Mouse (Mus musculus): ENCODE data around the gene Crtc3. TPM values are rescaled to one million over a fixed set of nuclear protein-coding genes. Genes with fewer than 3 reads are reported as not detected.

Crtc3 gene
- total RNA-seq, 1 experiment: 2.4 TPM

DNA sequence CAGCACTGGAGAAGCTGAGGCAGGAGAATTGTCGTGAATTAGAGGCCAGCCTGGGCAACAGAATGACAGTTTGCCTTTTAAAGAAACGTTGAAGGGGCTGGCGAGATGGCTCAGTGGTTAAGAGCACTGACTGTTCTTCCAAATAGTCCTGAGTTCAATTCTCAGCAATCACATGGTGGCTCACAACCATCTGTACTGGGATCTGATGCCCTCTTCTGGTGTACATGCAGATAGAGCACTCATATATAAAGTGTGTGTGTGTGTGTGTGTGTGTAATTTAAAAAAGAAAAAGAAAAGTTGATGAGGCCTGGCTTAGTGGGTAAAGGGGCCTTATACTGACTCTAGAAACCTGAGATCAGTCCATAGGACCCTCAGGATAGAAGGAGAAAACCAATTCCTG lies 133.5 kb downstream of the Crtc3 start:
- H3K4me1 ChIP-seq (ENCODE audit: control insufficient read depth in 2 of 2, insufficient read depth in 2 of 2, low read length in 2 of 2, poor library complexity in 1 of 2): peaks cover 0 to 2% of the 10 kb centered on the region in 2 experiments; a peak in 2 of 4 replicates
- no peak for DNase-seq (ENCODE audit: low read depth, low spot score)
- H3K27ac ChIP-seq (ENCODE audit: insufficient read depth, low read depth, low read length, poor library complexity, severe bottlenecking): no peak overlapping the region
- no peak overlapping the region for H3K4me3 ChIP-seq (ENCODE audit: insufficient read depth in 1 of 2, low read depth in 1 of 2, low read length in 2 of 2, poor library complexity in 1 of 2, severe bottlenecking in 1 of 2)
- TF ChIP-seq ZC3H11A (IDR thresholded peaks at IDR 0.05; ENCODE audit: borderline replicate concordance, low read depth, low read length) (no peak), MAFK (IDR thresholded peaks at IDR 0.05; ENCODE audit: insufficient read depth, low read depth, low read length) (no peak), ZNF384 (IDR thresholded peaks at IDR 0.05; ENCODE audit: low read depth, low read length) (no peak), CHD2 (IDR thresholded peaks at IDR 0.05; ENCODE audit: low read depth, low read length) (no peak), HCFC1 (IDR thresholded peaks at IDR 0.05; ENCODE audit: borderline replicate concordance, insufficient read depth, low read length) (no peak)
- H3K36me3 ChIP-seq (ENCODE audit: control insufficient read depth, insufficient read depth, low read length, poor library complexity, severe bottlenecking): no peaks in the 10 kb centered on the region
- H3K9me3 ChIP-seq (ENCODE audit: control insufficient read depth, insufficient read depth, low read depth, low read length): no peaks in the 10 kb centered on the region
- in situ Hi-C loops (cut with MboI; ENCODE audit: low sequenced_read_pairs in 2 of 2, unreplicated experiment in 2 of 2): no loop called here
- no peak overlapping the region for H3K9ac ChIP-seq (ENCODE audit: insufficient read depth, low read depth, low read length, poor library complexity, severe bottlenecking)

DNA sequence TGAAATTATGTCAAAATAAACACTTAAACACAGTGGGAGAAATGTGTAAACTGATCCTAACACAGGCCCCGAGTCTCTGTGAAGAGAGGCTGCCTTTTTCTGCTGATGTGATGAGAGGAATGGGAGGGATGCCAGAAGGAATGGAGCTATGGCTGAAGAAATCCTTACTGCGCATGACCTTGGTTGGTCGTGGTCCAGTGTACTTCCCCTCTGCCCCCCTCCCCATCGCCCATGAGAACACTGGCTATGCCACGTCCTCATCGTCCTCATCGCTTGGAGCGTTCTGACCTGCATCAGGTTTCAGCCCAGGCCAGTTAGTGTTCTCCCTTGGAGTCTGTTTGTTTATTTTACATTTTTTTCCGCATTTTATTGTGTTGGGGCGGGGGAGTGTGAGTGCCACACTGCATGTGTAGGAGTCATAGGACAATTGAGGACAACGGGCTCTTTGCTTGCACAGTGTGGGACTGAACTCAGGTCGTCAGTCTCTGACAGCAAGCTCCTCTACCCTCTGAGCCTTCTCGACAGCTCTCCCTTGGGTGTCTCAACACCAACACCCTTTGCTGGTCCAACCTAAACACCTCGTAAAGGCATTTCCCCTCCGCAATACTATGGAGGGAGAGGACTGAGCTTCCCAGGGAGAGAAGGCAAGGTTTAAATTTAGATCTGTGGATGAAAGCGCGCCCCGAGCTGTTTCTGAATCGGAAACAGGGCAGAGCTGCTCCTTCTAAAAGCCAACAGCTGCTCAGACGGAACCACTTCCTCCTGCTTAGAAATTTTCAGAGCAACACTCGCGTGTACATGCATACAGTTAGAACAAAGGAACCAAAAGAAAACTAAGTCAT lies 134.3 kb downstream of the Crtc3 start:
- no peaks in the 10 kb centered on the region for H3K9me3 ChIP-seq (ENCODE audit: control insufficient read depth, insufficient read depth, low read depth, low read length)
- no peak overlapping the region for H3K27ac ChIP-seq (ENCODE audit: insufficient read depth, low read depth, low read length, poor library complexity, severe bottlenecking)
- H3K4me1 ChIP-seq (ENCODE audit: control insufficient read depth in 2 of 2, insufficient read depth in 2 of 2, low read length in 2 of 2, poor library complexity in 1 of 2): peaks cover 0 to 2% of the 10 kb centered on the region in 2 experiments; a peak in 2 of 4 replicates
- no peaks in the 10 kb centered on the region for H3K36me3 ChIP-seq (ENCODE audit: control insufficient read depth, insufficient read depth, low read length, poor library complexity, severe bottlenecking)
- in situ Hi-C loops (cut with MboI; ENCODE audit: low sequenced_read_pairs in 2 of 2, unreplicated experiment in 2 of 2): no loop called here
- H3K4me3 ChIP-seq (ENCODE audit: insufficient read depth in 1 of 2, low read depth in 1 of 2, low read length in 2 of 2, poor library complexity in 1 of 2, severe bottlenecking in 1 of 2): no peak overlapping the region
- no peak overlapping the region for H3K9ac ChIP-seq (ENCODE audit: insufficient read depth, low read depth, low read length, poor library complexity, severe bottlenecking)
- no peak for TF ChIP-seq ZNF384 (IDR thresholded peaks at IDR 0.05; ENCODE audit: low read depth, low read length)
- TF ChIP-seq ZC3H11A (IDR thresholded peaks at IDR 0.05; ENCODE audit: borderline replicate concordance, low read depth, low read length): no peak
- TF ChIP-seq HCFC1 (IDR thresholded peaks at IDR 0.05; ENCODE audit: borderline replicate concordance, insufficient read depth, low read length): no peak
- TF ChIP-seq CHD2 (IDR thresholded peaks at IDR 0.05; ENCODE audit: low read depth, low read length): no peak
- no peak for TF ChIP-seq MAFK (IDR thresholded peaks at IDR 0.05; ENCODE audit: insufficient read depth, low read depth, low read length)
- no peak for DNase-seq (ENCODE audit: low read depth, low spot score)

DNA sequence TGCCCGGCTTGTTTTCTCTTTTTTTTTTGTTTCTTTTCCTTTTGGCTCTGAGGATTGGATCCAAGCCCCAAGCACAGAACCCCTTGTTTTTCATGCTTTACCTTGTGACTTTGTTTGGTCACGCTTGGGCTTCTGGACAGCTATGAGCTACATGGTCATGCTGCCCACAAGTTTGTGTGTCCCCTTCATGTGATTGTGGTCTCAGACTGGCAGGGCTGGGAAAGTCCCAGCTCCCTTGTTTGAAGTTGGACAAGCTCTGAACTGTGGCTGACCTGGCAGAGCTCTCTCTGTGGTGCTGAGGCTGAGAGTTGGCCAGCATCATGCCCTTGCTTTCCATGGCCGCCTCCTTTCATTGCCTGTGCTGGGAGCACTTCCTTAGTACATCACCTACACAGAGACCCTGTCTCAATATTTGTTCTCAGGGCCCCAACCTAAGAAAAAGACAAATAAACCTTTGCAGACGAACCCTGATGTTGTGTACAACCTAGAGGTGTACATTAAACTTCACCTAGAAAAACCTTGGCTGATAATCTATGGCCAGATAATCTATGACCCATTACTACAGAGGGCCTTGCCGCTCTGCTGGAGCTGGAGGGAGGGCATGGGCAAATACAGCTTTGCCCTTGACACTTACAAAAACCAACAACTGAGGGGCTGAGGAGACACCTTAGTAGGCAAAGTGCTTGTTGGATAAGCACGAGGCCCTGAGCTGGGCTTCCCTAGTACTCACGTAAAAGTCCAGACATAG lies 140.0 kb downstream of the Crtc3 start:
- no peak overlapping the region for H3K4me3 ChIP-seq (ENCODE audit: insufficient read depth in 1 of 2, low read depth in 1 of 2, low read length in 2 of 2, poor library complexity in 1 of 2, severe bottlenecking in 1 of 2)
- H3K36me3 ChIP-seq (ENCODE audit: control insufficient read depth, insufficient read depth, low read length, poor library complexity, severe bottlenecking): no peaks in the 10 kb centered on the region
- no peak overlapping the region for H3K27ac ChIP-seq (ENCODE audit: insufficient read depth, low read depth, low read length, poor library complexity, severe bottlenecking)
- H3K9ac ChIP-seq (ENCODE audit: insufficient read depth, low read depth, low read length, poor library complexity, severe bottlenecking): no peak overlapping the region
- H3K9me3 ChIP-seq (ENCODE audit: control insufficient read depth, insufficient read depth, low read depth, low read length): peaks cover 6% of the 10 kb centered on the region
- no peaks in the 10 kb centered on the region for H3K4me1 ChIP-seq (ENCODE audit: control insufficient read depth in 2 of 2, insufficient read depth in 2 of 2, low read length in 2 of 2, poor library complexity in 1 of 2)
- TF ChIP-seq HCFC1 (IDR thresholded peaks at IDR 0.05; ENCODE audit: borderline replicate concordance, insufficient read depth, low read length) (no peak), ZC3H11A (IDR thresholded peaks at IDR 0.05; ENCODE audit: borderline replicate concordance, low read depth, low read length) (no peak), MAFK (IDR thresholded peaks at IDR 0.05; ENCODE audit: insufficient read depth, low read depth, low read length) (no peak), ZNF384 (IDR thresholded peaks at IDR 0.05; ENCODE audit: low read depth, low read length) (no peak), CHD2 (IDR thresholded peaks at IDR 0.05; ENCODE audit: low read depth, low read length) (no peak)
- in situ Hi-C loops (cut with MboI; ENCODE audit: low sequenced_read_pairs in 2 of 2, unreplicated experiment in 2 of 2): no loop called here
- no peak for DNase-seq (ENCODE audit: low read depth, low spot score)

DNA sequence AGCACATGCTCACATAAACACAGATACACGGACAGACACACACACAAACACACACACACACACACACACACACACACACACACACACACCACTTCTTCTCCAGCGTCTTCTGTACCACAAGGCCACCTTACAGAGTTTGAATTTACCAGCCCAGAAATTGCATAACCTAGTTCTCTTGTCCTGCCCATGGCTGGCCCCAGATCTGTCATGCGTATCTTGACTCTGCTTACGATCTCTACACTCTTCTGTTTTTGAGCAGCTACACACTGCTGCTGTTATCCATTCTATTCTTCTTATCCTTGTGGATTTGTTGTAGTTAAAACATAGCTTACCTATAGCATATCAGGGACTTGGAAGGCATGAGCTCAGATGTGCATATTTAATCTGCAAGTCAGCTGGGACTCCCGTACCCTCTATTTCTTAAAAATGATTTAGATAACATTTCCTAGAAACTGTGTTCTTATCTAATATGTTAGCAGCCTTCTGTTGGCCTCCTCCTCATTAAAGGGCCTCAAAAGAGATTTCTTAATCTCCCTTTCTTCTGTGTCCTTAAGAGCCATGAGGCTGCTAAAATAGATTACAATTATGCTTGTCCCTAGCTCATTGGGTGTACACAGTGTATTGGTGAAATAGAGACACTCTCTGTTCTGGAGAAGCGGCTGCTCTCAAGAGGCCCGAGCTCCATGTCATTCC lies 146.4 kb downstream of the Crtc3 start:
- Histone ChIP-seq H3K36me3 (ENCODE audit: control insufficient read depth, insufficient read depth, low read length, poor library complexity, severe bottlenecking) (no peaks in the 10 kb centered on the region), H3K9me3 (ENCODE audit: control insufficient read depth, insufficient read depth, low read depth, low read length) (peaks cover 11% of the 10 kb centered on the region), H3K9ac (ENCODE audit: insufficient read depth, low read depth, low read length, poor library complexity, severe bottlenecking) (no peak overlapping the region), H3K4me1 (ENCODE audit: control insufficient read depth in 2 of 2, insufficient read depth in 2 of 2, low read length in 2 of 2, poor library complexity in 1 of 2) (peaks cover 2 to 5% of the 10 kb centered on the region in 2 experiments; a peak in 2 of 4 replicates), H3K27ac (ENCODE audit: insufficient read depth, low read depth, low read length, poor library complexity, severe bottlenecking) (no peak overlapping the region), H3K4me3 (ENCODE audit: insufficient read depth in 1 of 2, low read depth in 1 of 2, low read length in 2 of 2, poor library complexity in 1 of 2, severe bottlenecking in 1 of 2) (no peak overlapping the region)
- no peak for DNase-seq (ENCODE audit: low read depth, low spot score)
- in situ Hi-C loops (cut with MboI; ENCODE audit: low sequenced_read_pairs in 2 of 2, unreplicated experiment in 2 of 2): no loop called here
- TF ChIP-seq ZC3H11A (IDR thresholded peaks at IDR 0.05; ENCODE audit: borderline replicate concordance, low read depth, low read length) (no peak), CHD2 (IDR thresholded peaks at IDR 0.05; ENCODE audit: low read depth, low read length) (no peak), ZNF384 (IDR thresholded peaks at IDR 0.05; ENCODE audit: low read depth, low read length) (no peak), MAFK (IDR thresholded peaks at IDR 0.05; ENCODE audit: insufficient read depth, low read depth, low read length) (no peak), HCFC1 (IDR thresholded peaks at IDR 0.05; ENCODE audit: borderline replicate concordance, insufficient read depth, low read length) (no peak)

Measured in ES-E14 (cell line).